Mouse (Mus musculus): ENCODE measurements at regions not wholly inside any gene's neighbourhood (a gene's known extent, or its start where the extent isn't known, plus 50 kb on each side); places are given as distances from the start of the nearest gene placed in this dataset.
A peak's percentile ranks its signal among the peaks of the same experiment; 100 is the strongest.

- no peaks in the 10 kb centered on the region for H3K27me3 ChIP-seq (replicated peaks; ENCODE audit: control insufficient read depth, insufficient read depth, low read length)
- no peak overlapping the region for H3K27ac ChIP-seq (ENCODE audit: low read length)
- H3K4me2 ChIP-seq (ENCODE audit: low read length), result no peak overlapping the region
- H3K9me3 ChIP-seq (ENCODE audit: control insufficient read depth, low read length), result no peaks in the 10 kb centered on the region
- peaks cover 6% of the 10 kb centered on the region for H3K4me1 ChIP-seq (replicated peaks; ENCODE audit: control insufficient read depth, insufficient read depth, low read length)
- no peak overlapping the region for H3K4me3 ChIP-seq (replicated peaks; ENCODE audit: low read length)
- 49% methylated on average over 6 of the region's 6 CpGs for WGBS
- no peak overlapping the region for H3K9ac ChIP-seq (replicated peaks; ENCODE audit: low read depth, low read length)
- no peak; the same call in 1 of the 2 replicates for ATAC-seq
- no peaks in the 10 kb centered on the region for H3K36me3 ChIP-seq (ENCODE audit: control insufficient read depth, insufficient read depth)
These were observed 52.0 kb upstream of the Mgat5 start for GRCm38 (mm10) chr1:127152840-127153239.

GRCm38 (mm10) chr1:127135521-127135920 lies 69.3 kb upstream of the Mgat5 start:
- Histone ChIP-seq H3K4me1 (replicated peaks; ENCODE audit: control insufficient read depth, insufficient read depth, low read length) (no peaks in the 10 kb centered on the region), H3K4me3 (replicated peaks; ENCODE audit: low read length) (no peak overlapping the region), H3K27ac (ENCODE audit: low read length) (no peak overlapping the region), H3K9me3 (ENCODE audit: control insufficient read depth, low read length) (no peaks in the 10 kb centered on the region), H3K9ac (replicated peaks; ENCODE audit: low read depth, low read length) (no peak overlapping the region), H3K36me3 (ENCODE audit: control insufficient read depth, insufficient read depth) (no peaks in the 10 kb centered on the region), H3K27me3 (replicated peaks; ENCODE audit: control insufficient read depth, insufficient read depth, low read length) (no peaks in the 10 kb centered on the region), H3K4me2 (ENCODE audit: low read length) (no peak overlapping the region)
- 76% methylated on average over 4 of the region's 4 CpGs for WGBS
- ATAC-seq, result no peak

GRCm38 (mm10) chr1:127131871-127132270 lies 72.9 kb upstream of the Mgat5 start:
- no peak overlapping the region for H3K9ac ChIP-seq (replicated peaks; ENCODE audit: low read depth, low read length)
- no peaks in the 10 kb centered on the region for H3K4me1 ChIP-seq (replicated peaks; ENCODE audit: control insufficient read depth, insufficient read depth, low read length)
- WGBS, result 92% methylated on average over 5 of the region's 5 CpGs
- no peaks in the 10 kb centered on the region for H3K36me3 ChIP-seq (ENCODE audit: control insufficient read depth, insufficient read depth)
- H3K27me3 ChIP-seq (replicated peaks; ENCODE audit: control insufficient read depth, insufficient read depth, low read length), result no peaks in the 10 kb centered on the region
- no peak overlapping the region for H3K27ac ChIP-seq (ENCODE audit: low read length)
- H3K4me2 ChIP-seq (ENCODE audit: low read length), result no peak overlapping the region
- ATAC-seq, result no peak
- H3K4me3 ChIP-seq (replicated peaks; ENCODE audit: low read length), result no peak overlapping the region
- no peaks in the 10 kb centered on the region for H3K9me3 ChIP-seq (ENCODE audit: control insufficient read depth, low read length)

- 81% methylated on average over 5 of the region's 5 CpGs for WGBS
- Histone ChIP-seq H3K9me3 (ENCODE audit: control insufficient read depth, low read length) (no peaks in the 10 kb centered on the region), H3K27me3 (replicated peaks; ENCODE audit: control insufficient read depth, insufficient read depth, low read length) (no peaks in the 10 kb centered on the region), H3K9ac (replicated peaks; ENCODE audit: low read depth, low read length) (no peak overlapping the region), H3K36me3 (ENCODE audit: control insufficient read depth, insufficient read depth) (no peaks in the 10 kb centered on the region), H3K4me3 (replicated peaks; ENCODE audit: low read length) (no peak overlapping the region), H3K4me2 (ENCODE audit: low read length) (no peak overlapping the region), H3K4me1 (replicated peaks; ENCODE audit: control insufficient read depth, insufficient read depth, low read length) (no peaks in the 10 kb centered on the region), H3K27ac (ENCODE audit: low read length) (no peak overlapping the region)
- ATAC-seq, result no peak
These were observed 80.0 kb upstream of the Mgat5 start for GRCm38 (mm10) chr1:127124862-127125261.

GRCm38 (mm10) chr1:127118019-127118418 lies 86.8 kb upstream of the Mgat5 start:
- ATAC-seq, result no peak
- 79% methylated on average over 1 of the region's 1 CpGs for WGBS

GRCm38 (mm10) chr1:127107485-127107884 lies 97.3 kb upstream of the Mgat5 start:
- H3K27me3 ChIP-seq (replicated peaks; ENCODE audit: control insufficient read depth, insufficient read depth, low read length), result no peaks in the 10 kb centered on the region
- WGBS, result 21% methylated on average over 5 of the region's 5 CpGs
- peak; percentile 87 for ATAC-seq
- no peak overlapping the region for H3K4me3 ChIP-seq (replicated peaks; ENCODE audit: low read length)
- H3K27ac ChIP-seq (ENCODE audit: low read length), result no peak overlapping the region
- no peaks in the 10 kb centered on the region for H3K36me3 ChIP-seq (ENCODE audit: control insufficient read depth, insufficient read depth)
- H3K9me3 ChIP-seq (ENCODE audit: control insufficient read depth, low read length), result no peaks in the 10 kb centered on the region
- H3K4me2 ChIP-seq (ENCODE audit: low read length), result no peak overlapping the region
- H3K9ac ChIP-seq (replicated peaks; ENCODE audit: low read depth, low read length), result no peak overlapping the region
- H3K4me1 ChIP-seq (replicated peaks; ENCODE audit: control insufficient read depth, insufficient read depth, low read length), result peaks cover 13% of the 10 kb centered on the region

More at GRCm38 (mm10) chr1:127118019-127118418, 86.8 kb upstream of the Mgat5 start:
- no peaks in the 10 kb centered on the region for H3K27me3 ChIP-seq (replicated peaks; ENCODE audit: control insufficient read depth, insufficient read depth, low read length)
- no peak overlapping the region for H3K4me3 ChIP-seq (replicated peaks; ENCODE audit: low read length)
- no peak overlapping the region for H3K9ac ChIP-seq (replicated peaks; ENCODE audit: low read depth, low read length)
- no peaks in the 10 kb centered on the region for H3K4me1 ChIP-seq (replicated peaks; ENCODE audit: control insufficient read depth, insufficient read depth, low read length)
- no peaks in the 10 kb centered on the region for H3K36me3 ChIP-seq (ENCODE audit: control insufficient read depth, insufficient read depth)
- 0 out of 2 replicates have a peak, but pooled peaks cover 2% of the 10 kb centered on the region for H3K9me3 ChIP-seq (ENCODE audit: control insufficient read depth, low read length)
- no peak overlapping the region for H3K27ac ChIP-seq (ENCODE audit: low read length)
- no peak overlapping the region for H3K4me2 ChIP-seq (ENCODE audit: low read length)

- H3K27me3 ChIP-seq (replicated peaks; ENCODE audit: control insufficient read depth, insufficient read depth, low read length), result no peaks in the 10 kb centered on the region
- no peak for ATAC-seq
- WGBS, result 51% methylated on average over 8 of the region's 8 CpGs
- H3K4me3 ChIP-seq (replicated peaks; ENCODE audit: low read length), result no peak overlapping the region
- H3K4me1 ChIP-seq (replicated peaks; ENCODE audit: control insufficient read depth, insufficient read depth, low read length), result peaks cover 13% of the 10 kb centered on the region
- no peaks in the 10 kb centered on the region for H3K9me3 ChIP-seq (ENCODE audit: control insufficient read depth, low read length)
- no peak overlapping the region for H3K4me2 ChIP-seq (ENCODE audit: low read length)
- no peaks in the 10 kb centered on the region for H3K36me3 ChIP-seq (ENCODE audit: control insufficient read depth, insufficient read depth)
- H3K27ac ChIP-seq (ENCODE audit: low read length), result no peak overlapping the region
- no peak overlapping the region for H3K9ac ChIP-seq (replicated peaks; ENCODE audit: low read depth, low read length)
These were observed 99.0 kb upstream of the Mgat5 start for GRCm38 (mm10) chr1:127105861-127106260.

GRCm38 (mm10) chr1:127103664-127104063 lies 101.2 kb upstream of the Mgat5 start:
- no peaks in the 10 kb centered on the region for H3K27me3 ChIP-seq (replicated peaks; ENCODE audit: control insufficient read depth, insufficient read depth, low read length)
- WGBS, result 3% methylated on average over 2 of the region's 2 CpGs
- H3K9ac ChIP-seq (replicated peaks; ENCODE audit: low read depth, low read length), result no peak overlapping the region
- no peak overlapping the region for H3K27ac ChIP-seq (ENCODE audit: low read length)
- H3K36me3 ChIP-seq (ENCODE audit: control insufficient read depth, insufficient read depth), result no peaks in the 10 kb centered on the region
- no peak overlapping the region for H3K4me3 ChIP-seq (replicated peaks; ENCODE audit: low read length)
- ATAC-seq, result peak; percentile 77
- no peaks in the 10 kb centered on the region for H3K9me3 ChIP-seq (ENCODE audit: control insufficient read depth, low read length)
- H3K4me1 ChIP-seq (replicated peaks; ENCODE audit: control insufficient read depth, insufficient read depth, low read length), result peaks cover 13% of the 10 kb centered on the region
- H3K4me2 ChIP-seq (ENCODE audit: low read length), result no peak overlapping the region

- Histone ChIP-seq H3K27ac (ENCODE audit: low read length) (no peak overlapping the region), H3K27me3 (replicated peaks; ENCODE audit: control insufficient read depth, insufficient read depth, low read length) (no peaks in the 10 kb centered on the region), H3K4me3 (replicated peaks; ENCODE audit: low read length) (no peak overlapping the region), H3K4me1 (replicated peaks; ENCODE audit: control insufficient read depth, insufficient read depth, low read length) (0 out of 2 replicates have a peak, but pooled peaks cover 4% of the 10 kb centered on the region), H3K9ac (replicated peaks; ENCODE audit: low read depth, low read length) (no peak overlapping the region), H3K4me2 (ENCODE audit: low read length) (no peak overlapping the region), H3K36me3 (ENCODE audit: control insufficient read depth, insufficient read depth) (no peaks in the 10 kb centered on the region), H3K9me3 (ENCODE audit: control insufficient read depth, low read length) (no peaks in the 10 kb centered on the region)
- no peak for ATAC-seq
These were observed 105.9 kb upstream of the Mgat5 start for GRCm38 (mm10) chr1:127098871-127099420.

GRCm38 (mm10) chr1:127087616-127088015 lies 117.2 kb upstream of the Mgat5 start:
- no peaks in the 10 kb centered on the region for H3K4me1 ChIP-seq (replicated peaks; ENCODE audit: control insufficient read depth, insufficient read depth, low read length)
- H3K36me3 ChIP-seq (ENCODE audit: control insufficient read depth, insufficient read depth), result no peaks in the 10 kb centered on the region
- H3K9ac ChIP-seq (replicated peaks; ENCODE audit: low read depth, low read length), result no peak overlapping the region
- H3K27me3 ChIP-seq (replicated peaks; ENCODE audit: control insufficient read depth, insufficient read depth, low read length), result no peaks in the 10 kb centered on the region
- H3K4me2 ChIP-seq (ENCODE audit: low read length), result no peak overlapping the region
- H3K27ac ChIP-seq (ENCODE audit: low read length), result no peak overlapping the region
- H3K9me3 ChIP-seq (ENCODE audit: control insufficient read depth, low read length), result peaks cover 2% of the 10 kb centered on the region; the same call in 1 of the 2 replicates
- no peak for ATAC-seq
- H3K4me3 ChIP-seq (replicated peaks; ENCODE audit: low read length), result no peak overlapping the region

Data from forebrain, embryonic 16.5 days (tissue).